Mouse (Mus musculus) adrenal gland (tissue): ENCODE results near the gene Iqsec1.

Experiments used
- intact Hi-C: fragments of 180-260 bp; cut with DNase I; formaldehyde crosslinking; loops from one replicate; pipeline ENCODE4 v1.15.1; 2025

Gene Iqsec1

DNA sequence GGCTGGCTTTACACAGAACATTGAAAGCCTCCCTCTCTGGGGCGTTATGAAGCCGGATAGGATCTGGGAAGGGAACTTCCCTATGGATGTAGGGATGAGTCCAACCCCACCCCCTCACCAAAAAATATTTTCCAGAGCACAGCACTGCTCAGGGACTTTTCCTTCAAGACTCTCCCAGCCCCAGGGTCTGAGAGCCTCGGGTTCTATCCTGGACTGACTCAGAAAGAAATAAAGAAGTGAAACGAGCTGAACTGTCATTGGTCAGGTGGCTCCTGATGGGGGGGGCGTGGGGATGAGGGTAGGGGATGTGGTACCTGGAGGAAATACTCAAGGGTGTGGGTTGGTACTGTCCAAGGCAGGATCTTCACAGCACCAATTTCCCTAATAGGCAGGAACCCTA lies 231.9 kb downstream of the Iqsec1 start:
- intact Hi-C loops: no loop called here

- intact Hi-C loops: no loop called here
Observed at GRCm38 (mm10) chr6:90755613-90755941, 232.9 kb downstream of the Iqsec1 start.

GRCm38 (mm10) chr6:90754927-90755612 lies 233.4 kb downstream of the Iqsec1 start:
- intact Hi-C loops: no loop called here

DNA sequence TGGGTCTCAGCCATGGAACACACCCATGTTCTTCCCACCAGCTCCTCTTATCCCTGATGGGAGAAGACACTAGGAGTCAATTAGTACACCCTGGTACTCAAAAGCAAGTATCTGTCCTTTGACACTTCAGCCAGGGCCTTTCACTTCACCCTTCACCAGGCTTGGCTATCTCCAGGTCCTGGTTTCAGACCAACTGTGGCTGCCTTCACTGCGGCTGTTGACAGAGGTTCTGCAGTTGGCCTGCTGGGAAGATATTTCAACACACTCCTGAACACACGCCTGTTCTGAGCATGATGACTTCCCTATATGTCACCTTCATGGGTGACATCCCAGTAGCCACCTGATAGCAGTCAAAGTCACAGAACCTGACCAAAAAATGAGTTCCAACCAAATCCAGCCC lies 234.4 kb downstream of the Iqsec1 start:
- intact Hi-C loops: no loop called here

GRCm38 (mm10) chr6:90753656-90754055 lies 234.8 kb downstream of the Iqsec1 start:
- intact Hi-C loops: no loop called here

- intact Hi-C loops: no loop called here
Observed at GRCm38 (mm10) chr6:90751624-90752023, 236.9 kb downstream of the Iqsec1 start.

DNA sequence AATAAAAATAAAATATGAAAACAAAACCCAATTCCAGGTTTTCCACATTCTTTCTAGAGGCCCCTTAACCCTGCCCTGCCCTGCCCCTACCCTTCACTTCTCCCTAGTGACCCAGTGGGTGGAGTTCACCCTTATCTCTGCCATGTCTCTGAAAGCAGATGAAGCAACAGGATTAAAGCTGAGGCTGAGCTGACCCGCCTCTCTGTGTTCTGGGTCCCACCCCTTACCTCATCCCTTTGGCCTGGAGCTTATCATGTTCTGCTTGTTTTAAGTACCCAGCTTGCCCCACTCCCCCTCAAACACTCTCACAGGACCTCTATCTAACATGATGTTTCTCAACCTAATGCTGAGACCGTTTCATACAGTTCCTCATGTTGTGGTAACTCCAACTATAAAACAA lies 238.4 kb downstream of the Iqsec1 start:
- intact Hi-C loops: no loop called here

- intact Hi-C loops: loop anchor here (10.0 kb wide), 1 partner anchor 385 kb away; no protein-coding TSS in a partner anchor
Observed at GRCm38 (mm10) chr6:90749414-90749937, 239.0 kb downstream of the Iqsec1 start.

- intact Hi-C loops: loop anchor here (10.0 kb wide), 1 partner anchor 386 kb away; no protein-coding TSS in a partner anchor
Observed at GRCm38 (mm10) chr6:90748976-90749375, 239.5 kb downstream of the Iqsec1 start.

- intact Hi-C loops: loop anchor here (10.0 kb wide), 1 partner anchor 388 kb away; no protein-coding TSS in a partner anchor
Observed at GRCm38 (mm10) chr6:90746331-90746864, 242.1 kb downstream of the Iqsec1 start.

GRCm38 (mm10) chr6:90745401-90746198 lies 242.9 kb downstream of the Iqsec1 start:
- intact Hi-C loops: loop anchor here (10.0 kb wide), 1 partner anchor 389 kb away; no protein-coding TSS in a partner anchor

DNA sequence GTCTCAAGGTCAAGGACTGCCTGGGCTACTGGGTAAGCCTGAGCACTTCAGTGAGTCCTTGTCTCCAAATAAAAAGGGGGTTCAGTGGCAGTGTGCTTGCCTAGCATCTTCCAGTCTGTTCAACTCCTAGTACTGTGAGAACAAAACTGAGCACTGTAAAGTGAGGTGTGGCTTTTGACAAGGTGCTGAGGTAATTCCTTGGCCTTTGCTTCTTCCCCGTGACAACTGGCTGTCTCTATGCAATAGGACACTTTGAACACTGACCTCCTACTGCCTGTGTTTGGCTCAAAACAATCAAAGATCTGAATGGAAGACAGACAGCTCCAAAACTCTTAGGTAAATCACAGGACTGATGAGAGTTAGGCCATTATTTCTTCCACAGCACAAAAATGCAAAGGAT lies 246.0 kb downstream of the Iqsec1 start:
- intact Hi-C loops: loop anchor here (5.0 to 10.0 kb wide), 2 partner anchors 70 to 392 kb away; no protein-coding TSS in a partner anchor

GRCm38 (mm10) chr6:90741717-90742116 lies 246.8 kb downstream of the Iqsec1 start:
- intact Hi-C loops: loop anchor here (5.0 to 10.0 kb wide), 2 partner anchors 71 to 393 kb away; no protein-coding TSS in a partner anchor

- intact Hi-C loops: loop anchor here (5.0 to 10.0 kb wide), 2 partner anchors 71 to 394 kb away; no protein-coding TSS in a partner anchor
Observed at GRCm38 (mm10) chr6:90741056-90741420, 247.4 kb downstream of the Iqsec1 start.

- intact Hi-C loops: loop anchor here (5.0 to 10.0 kb wide), 2 partner anchors 72 to 394 kb away; no protein-coding TSS in a partner anchor
Observed at GRCm38 (mm10) chr6:90740348-90741055, 248.0 kb downstream of the Iqsec1 start.

DNA sequence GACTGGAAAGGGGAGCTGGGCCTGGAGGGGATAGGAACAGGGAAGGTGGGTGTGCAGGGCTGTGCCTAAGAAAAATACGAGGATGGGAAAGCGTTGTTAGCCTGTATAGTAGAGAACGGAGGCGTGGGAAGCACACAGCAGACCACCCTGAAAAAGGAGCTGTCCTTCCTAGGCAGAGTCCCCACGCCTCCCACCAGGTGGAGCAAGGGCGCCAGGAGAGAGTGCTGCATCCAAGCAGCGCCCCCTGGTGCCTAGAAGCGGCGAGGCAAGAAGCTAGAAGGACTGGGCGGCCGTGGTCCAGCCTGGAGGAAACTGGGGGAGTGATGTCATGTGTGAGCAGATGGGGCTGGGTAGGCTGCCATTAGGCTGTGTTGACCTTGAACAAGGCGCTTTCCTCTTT lies 251.1 kb downstream of the Iqsec1 start:
- intact Hi-C loops: no loop called here

GRCm38 (mm10) chr6:90736691-90737245 lies 251.7 kb downstream of the Iqsec1 start:
- intact Hi-C loops: no loop called here

DNA sequence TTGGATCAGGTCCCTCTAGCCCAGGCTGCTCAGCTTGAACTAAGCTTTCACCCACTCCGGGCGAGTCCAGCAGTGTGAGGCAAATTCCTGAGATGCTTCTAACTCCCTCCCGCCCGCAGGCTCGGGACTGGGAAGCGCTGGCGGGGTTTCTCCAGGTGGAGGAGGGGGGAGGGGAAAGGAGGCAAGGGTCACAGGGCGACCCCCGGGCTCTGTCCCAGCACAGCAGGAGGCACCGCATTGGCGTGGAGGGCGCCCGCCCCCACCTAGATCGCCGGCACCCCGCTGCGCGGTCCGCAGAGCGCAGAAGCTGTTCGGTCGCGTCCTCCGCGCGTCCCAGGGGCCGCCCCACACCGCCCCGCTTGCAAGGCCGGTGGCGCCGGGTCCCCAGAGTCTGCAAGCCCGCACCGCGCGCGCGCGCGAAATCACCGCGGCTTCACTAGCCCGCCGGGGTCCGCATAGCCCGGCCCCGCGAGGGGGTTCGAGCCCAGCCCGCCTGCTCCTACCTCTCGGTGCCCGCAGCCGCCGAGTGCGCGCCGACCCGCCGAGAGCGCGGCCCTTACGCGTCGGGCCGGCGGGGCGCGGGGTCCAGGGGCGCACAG lies 252.3 kb downstream of the Iqsec1 start:
- intact Hi-C loops: no loop called here

DNA sequence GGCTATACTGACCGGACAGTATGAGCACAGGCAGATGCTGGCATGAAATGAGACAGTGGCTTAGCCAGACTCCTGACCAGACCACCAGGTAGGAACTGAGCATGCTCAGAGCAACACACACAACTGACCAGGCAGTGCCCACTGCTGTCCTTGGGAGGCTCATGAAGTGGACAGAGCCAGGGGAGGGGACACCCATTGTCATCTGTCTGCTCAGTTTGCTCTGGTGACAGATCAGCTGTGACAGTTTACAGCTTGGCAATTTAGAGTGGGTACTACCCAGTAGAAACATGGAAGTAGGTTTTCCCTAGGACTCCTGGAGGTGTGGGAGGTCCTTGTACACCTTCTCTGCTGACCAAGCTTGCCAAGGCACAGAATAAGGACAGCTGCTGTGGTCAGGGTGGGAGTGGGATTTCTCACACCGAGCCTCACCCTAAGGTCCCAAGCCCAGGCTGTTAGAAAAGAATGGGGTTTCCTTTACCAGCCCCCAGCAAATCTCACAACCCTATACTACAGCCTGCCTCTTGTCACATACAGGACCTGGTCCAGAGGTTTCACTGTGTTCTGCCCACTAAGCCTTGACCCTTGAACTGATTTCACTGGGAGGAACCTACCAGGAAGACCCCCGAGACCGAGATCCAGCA lies 253.0 kb downstream of the Iqsec1 start:
- intact Hi-C loops: no loop called here

GRCm38 (mm10) chr6:90734806-90735205 lies 253.7 kb downstream of the Iqsec1 start:
- intact Hi-C loops: no loop called here
